Mouse (Mus musculus) activated CD4-positive, CD25-positive, alpha-beta regulatory T cell, adult 4 months (primary cell): ENCODE measurements around the gene Ablim2. TPM values are rescaled to one million over a fixed set of nuclear protein-coding genes. Genes with fewer than 3 reads are reported as not detected.
A peak's percentile ranks its signal among the peaks of the same experiment; 100 is the strongest.

Experiments used
- ATAC-seq: one replicate; pipeline ENCODE4 v1.8.0; 2017
- polyA plus RNA-seq, 2 experiments: library from polyadenylated mRNA; unstranded; fragments of 100-300 nt; shearing (Covaris generic); gene quantifications; one replicate each; pipeline ENCODE4 v1.2.1; 2017

The Ablim2 gene
- polyA plus RNA-seq, 2 experiments from 2014 or later = 1.5 to 1.9 TPM

GRCm38 (mm10) chr5:35815051-35815450, 57.4 kb downstream of the Ablim2 start:
- no peak for ATAC-seq

- ATAC-seq = no peak
Measured at GRCm38 (mm10) chr5:35817266-35817665, 59.6 kb downstream of the Ablim2 start.

GRCm38 (mm10) chr5:35817882-35818281, 60.2 kb downstream of the Ablim2 start:
- no peak for ATAC-seq

- ATAC-seq = no peak
Measured at GRCm38 (mm10) chr5:35822721-35823120, 65.0 kb downstream of the Ablim2 start.

- ATAC-seq = no peak
Measured at GRCm38 (mm10) chr5:35826465-35826864, 68.8 kb downstream of the Ablim2 start.

- no peak for ATAC-seq
Measured at GRCm38 (mm10) chr5:35827075-35827474, 69.4 kb downstream of the Ablim2 start.

GRCm38 (mm10) chr5:35827856-35828255, 70.2 kb downstream of the Ablim2 start:
- ATAC-seq = no peak

GRCm38 (mm10) chr5:35830101-35830500, 72.4 kb downstream of the Ablim2 start:
- ATAC-seq = no peak

GRCm38 (mm10) chr5:35833881-35834280, 76.2 kb downstream of the Ablim2 start:
- no peak for ATAC-seq

- no peak for ATAC-seq
Measured at GRCm38 (mm10) chr5:35836992-35837391, 79.3 kb downstream of the Ablim2 start.

- ATAC-seq = no peak
Measured at GRCm38 (mm10) chr5:35839262-35839661, 81.6 kb downstream of the Ablim2 start.

- no peak for ATAC-seq
Measured at GRCm38 (mm10) chr5:35851485-35851884, 93.8 kb downstream of the Ablim2 start.

GRCm38 (mm10) chr5:35853463-35853862, 95.8 kb downstream of the Ablim2 start:
- no peak for ATAC-seq

GRCm38 (mm10) chr5:35856245-35856644, 98.6 kb downstream of the Ablim2 start:
- ATAC-seq = no peak

- ATAC-seq = no peak
Measured at GRCm38 (mm10) chr5:35858069-35858468, 100.4 kb downstream of the Ablim2 start.

- ATAC-seq = no peak
Measured at GRCm38 (mm10) chr5:35861456-35861855, 103.8 kb downstream of the Ablim2 start.

- ATAC-seq = no peak
Measured at GRCm38 (mm10) chr5:35869973-35870372, 112.3 kb downstream of the Ablim2 start.

GRCm38 (mm10) chr5:35870408-35871012, 112.8 kb downstream of the Ablim2 start:
- ATAC-seq = peak; percentile 52

GRCm38 (mm10) chr5:35873382-35873781, 115.7 kb downstream of the Ablim2 start:
- no peak for ATAC-seq

- no peak for ATAC-seq
Measured at GRCm38 (mm10) chr5:35876236-35876635, 118.6 kb downstream of the Ablim2 start.

GRCm38 (mm10) chr5:35879199-35879598, 121.5 kb downstream of the Ablim2 start:
- ATAC-seq = no peak

GRCm38 (mm10) chr5:35882391-35882790, 124.7 kb downstream of the Ablim2 start:
- no peak for ATAC-seq

- no peak for ATAC-seq
Measured at GRCm38 (mm10) chr5:35884262-35884661, 126.6 kb downstream of the Ablim2 start.

- ATAC-seq = peak; percentile 46
Measured at GRCm38 (mm10) chr5:35884689-35885088, 127.0 kb downstream of the Ablim2 start.

GRCm38 (mm10) chr5:35888959-35889358, 131.3 kb downstream of the Ablim2 start:
- ATAC-seq = no peak
